Mouse (Mus musculus) intestine, embryonic 14.5 days (tissue): ENCODE measurements at regions not wholly inside any gene's neighbourhood (a gene's known extent, or its start where the extent isn't known, plus 50 kb on each side); places are given as distances from the start of the nearest gene placed in this dataset.

Experiments used
- ATAC-seq: fragments of 200-750 bp; cut with Nextera tagmentation; replicated peaks from 2 replicates; pipeline ENCODE4 v1.8.0; 2017; ENCODE audit warnings: low read depth, moderate number of reproducible peaks, moderate TSS enrichment, moderate library complexity; ENCODE audit not compliant: low FRiP score, low TSS enrichment
- DNase-seq: peaks from one replicate; pipeline ENCODE4 v3.0.0-alpha.2; 2018; ENCODE audit warnings: low spot score
- H3K27ac ChIP-seq: fragments of 300-500 bp; sonication (generic); 2 replicates; pipeline ENCODE4 v1.5.1; 2014; ENCODE audit warnings: low read depth, mild to moderate bottlenecking, control low read depth
- H3K27me3 ChIP-seq: fragments of 300-500 bp; sonication (generic); replicated peaks from 2 replicates; pipeline ENCODE4 v1.6.1; 2014; ENCODE audit warnings: low read length, control low read depth; ENCODE audit not compliant: control insufficient read depth, insufficient read depth
- H3K36me3 ChIP-seq: fragments of 300-500 bp; sonication (generic); 2 replicates; pipeline ENCODE4 v1.6.1; 2014; ENCODE audit warnings: low read length, control low read depth; ENCODE audit not compliant: control insufficient read depth, insufficient read depth
- H3K4me1 ChIP-seq: fragments of 300-500 bp; sonication (generic); replicated peaks from 2 replicates; pipeline ENCODE4 v1.6.1; 2014; ENCODE audit warnings: low read length, control low read depth, mixed read lengths; ENCODE audit not compliant: control insufficient read depth, insufficient read depth
- H3K4me2 ChIP-seq: fragments of 300-500 bp; sonication (generic); 2 replicates; pipeline ENCODE4 v1.6.1; 2014; ENCODE audit warnings: low read length
- H3K4me3 ChIP-seq: fragments of 300-500 bp; sonication (generic); 2 replicates; pipeline ENCODE4 v1.5.1; 2014; ENCODE audit warnings: low read depth, low read length, control low read depth, mixed read lengths
- H3K9ac ChIP-seq: fragments of 300-500 bp; sonication (generic); 2 replicates; pipeline ENCODE4 v1.6.1; 2014; ENCODE audit warnings: mild to moderate bottlenecking, low read length
- H3K9me3 ChIP-seq: fragments of 300-500 bp; sonication (generic); 2 replicates; pipeline ENCODE4 v1.6.1; 2016; ENCODE audit warnings: low read length, control low read depth; ENCODE audit not compliant: control insufficient read depth
- WGBS: fragments of 180-500 bp; shearing (Covaris S2); extraction: QIAGEN DNeasy Blood & Tissue Kit; methylation state at CpG from one replicate; pipeline ENCODE4 v1.1.7; 2014; 5-methylcytosine and 5-hydroxymethylcytosine counted together

DNA sequence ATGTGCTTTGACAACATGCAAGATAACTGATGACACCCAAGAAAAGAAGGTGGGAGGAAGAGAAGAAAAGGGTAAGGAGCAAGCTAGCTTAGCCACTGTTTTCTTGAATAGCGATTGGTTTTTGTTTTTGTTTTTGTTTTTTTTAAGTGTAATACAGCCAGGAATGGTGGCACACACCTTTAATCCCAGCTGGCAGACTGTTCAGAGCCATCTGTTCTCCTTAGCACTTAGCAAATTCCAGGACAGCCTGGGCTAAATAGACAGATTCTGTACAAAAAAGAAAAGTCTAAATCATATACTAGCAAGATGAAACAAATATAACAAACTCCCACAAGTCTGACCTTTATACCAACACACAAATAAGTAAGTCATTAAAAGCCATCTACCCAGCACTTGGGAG lies 50.4 kb upstream of the Nabp1 start:
- Histone ChIP-seq H3K9ac (no peak overlapping the region), H3K4me3 (no peak overlapping the region), H3K27me3 (no peaks in the 10 kb centered on the region), H3K4me2 (no peak overlapping the region), H3K27ac (no peak overlapping the region), H3K36me3 (no peaks in the 10 kb centered on the region), H3K4me1 (no peaks in the 10 kb centered on the region), H3K9me3 (no peaks in the 10 kb centered on the region)
- no peak for DNase-seq
- WGBS = 81% methylated on average over 1 of the region's 1 CpGs
- no peak for ATAC-seq
